Mouse (Mus musculus) cortical plate, adult 2 months (tissue): ENCODE data around the gene Mtx1.

Experiments used
- CTCF ChIP-seq: fragments of 200-500 bp; IDR thresholded peaks from 2 replicates; pipeline ENCODE4 v1.5.1; 2011; ENCODE audit warnings: mild to moderate bottlenecking, control low read depth, low read length; ENCODE audit not compliant: insufficient read depth; ENCODE audit errors: extremely low read depth
- POLR2A ChIP-seq: fragments of 200-500 bp; IDR thresholded peaks from 2 replicates; pipeline ENCODE4 v1.6.1; 2011; ENCODE audit warnings: mild to moderate bottlenecking, low read length, control low read depth; ENCODE audit not compliant: insufficient read depth; ENCODE audit errors: extremely low read depth

GRCm38 (mm10) chr3:89260211-89260610, 33.3 kb upstream of the Mtx1 start:
- TF ChIP-seq CTCF: no peak
- TF ChIP-seq POLR2A: no peak
